Mouse (Mus musculus): ENCODE data around the gene Elavl3. TPM values are rescaled to one million over a fixed set of nuclear protein-coding genes. Genes with fewer than 3 reads are reported as not detected.
"Not testable (repeated sequence)": the region's sequence is repeated elsewhere in the genome, so short reads cannot be mapped to it uniquely, and the experiment has no call there.

The Elavl3 gene
- polyA plus RNA-seq, 1 experiment, result 1.1 TPM

- 96% methylated on average over 6 of the region's 6 CpGs for WGBS
- no peak for TF ChIP-seq POLR2A (IDR thresholded peaks at IDR 0.05; ENCODE audit: borderline replicate concordance, control insufficient read depth, low read depth, low read length)
- TF ChIP-seq CTCF (IDR thresholded peaks at IDR 0.05; ENCODE audit: control insufficient read depth, insufficient read depth, low read length), result no peak
- H3K4me3 ChIP-seq (replicated peaks; ENCODE audit: control insufficient read depth, low read depth, low read length), result peak overlapping the region; percentile 95
- peaks cover 2% of the 10 kb centered on the region; the same call in 1 of the 2 replicates for H3K4me1 ChIP-seq (ENCODE audit: control insufficient read depth, insufficient read depth, low read length)
- no peak overlapping the region for H3K27ac ChIP-seq (ENCODE audit: control insufficient read depth, insufficient read depth, low read depth, low read length, poor library complexity)
Measured at GRCm38 (mm10) chr9:22086012-22086411, 34.2 kb upstream of the Elavl3 start.

DNA sequence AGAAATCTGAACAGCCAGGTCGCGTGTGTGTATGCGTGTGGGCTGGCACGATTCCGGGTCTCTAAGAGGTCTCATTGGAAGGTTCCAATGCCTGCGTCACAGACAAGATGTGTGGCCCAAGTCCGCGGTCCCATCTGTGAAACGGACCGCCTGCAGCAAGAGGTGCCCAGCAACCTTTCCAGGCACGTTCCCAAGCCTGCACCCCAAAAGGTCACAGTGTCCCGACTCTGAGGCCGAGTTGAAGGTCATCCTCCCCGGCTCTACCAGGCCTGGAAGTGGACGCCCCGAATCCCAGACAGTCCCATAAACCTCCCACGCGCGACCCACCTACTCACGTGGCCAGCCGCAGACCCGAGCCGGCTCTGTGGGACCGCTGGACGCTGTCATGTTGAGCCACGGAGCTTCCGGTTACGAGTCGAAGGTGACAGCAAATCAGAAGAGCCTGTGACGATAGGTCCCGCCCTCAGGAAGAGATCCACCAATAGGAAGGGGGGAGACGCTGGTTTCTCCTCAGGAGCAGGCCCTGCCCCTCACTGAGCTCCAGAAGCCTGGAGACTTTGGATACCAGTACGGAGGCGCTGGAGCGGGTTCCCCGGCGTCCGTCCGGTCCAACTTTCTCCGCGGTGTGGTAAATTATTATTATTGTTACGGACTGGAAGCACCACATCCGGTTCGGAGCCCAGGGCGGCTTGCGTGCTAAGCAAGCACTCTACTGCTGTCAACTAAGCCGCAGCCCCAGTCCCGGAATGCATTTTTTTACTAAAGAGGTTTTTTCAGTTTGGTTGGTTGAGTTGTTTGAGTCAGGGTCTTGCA, 33.4 kb upstream of the Elavl3 start, which contains the start of gene Ecsit:
Gene Ecsit, minus strand, starts transcription at position 417 of the 813 bp plus-strand sequence.
- H3K27ac ChIP-seq (ENCODE audit: control insufficient read depth, insufficient read depth, low read depth, low read length, poor library complexity), result peak within 1 kb of the TSS; percentile 27
- H3K4me3 ChIP-seq (replicated peaks; ENCODE audit: control insufficient read depth, low read depth, low read length), result peak within 1 kb of the TSS; percentile 95
- WGBS, result under 1% methylated on average over 48 of the region's 48 CpGs
- TF ChIP-seq CTCF (IDR thresholded peaks at IDR 0.05; ENCODE audit: control insufficient read depth, insufficient read depth, low read length), result no peak
- peak; percentile 30; the same call in 1 of the 2 replicates for TF ChIP-seq POLR2A (IDR thresholded peaks at IDR 0.05; ENCODE audit: borderline replicate concordance, control insufficient read depth, low read depth, low read length)
- peaks cover 2% of the 10 kb centered on the region; the same call in 1 of the 2 replicates for H3K4me1 ChIP-seq (ENCODE audit: control insufficient read depth, insufficient read depth, low read length)

- no peak for TF ChIP-seq POLR2A (IDR thresholded peaks at IDR 0.05; ENCODE audit: borderline replicate concordance, control insufficient read depth, low read depth, low read length)
- TF ChIP-seq CTCF (IDR thresholded peaks at IDR 0.05; ENCODE audit: control insufficient read depth, insufficient read depth, low read length), result no peak
- H3K4me3 ChIP-seq (replicated peaks; ENCODE audit: control insufficient read depth, low read depth, low read length), result peak overlapping the region; percentile 95
- WGBS, result 18% methylated on average over 4 of the region's 4 CpGs
- H3K4me1 ChIP-seq (ENCODE audit: control insufficient read depth, insufficient read depth, low read length), result peaks cover 2% of the 10 kb centered on the region; the same call in 1 of the 2 replicates
- no peak overlapping the region for H3K27ac ChIP-seq (ENCODE audit: control insufficient read depth, insufficient read depth, low read depth, low read length, poor library complexity)
Measured at GRCm38 (mm10) chr9:22084667-22085021, 32.8 kb upstream of the Elavl3 start.

GRCm38 (mm10) chr9:22076223-22076622, 24.4 kb upstream of the Elavl3 start:
- Histone ChIP-seq H3K4me3 (replicated peaks; ENCODE audit: control insufficient read depth, low read depth, low read length) (no peak overlapping the region), H3K27ac (ENCODE audit: control insufficient read depth, insufficient read depth, low read depth, low read length, poor library complexity) (no peak overlapping the region), H3K4me1 (ENCODE audit: control insufficient read depth, insufficient read depth, low read length) (no peaks in the 10 kb centered on the region)
- TF ChIP-seq POLR2A (IDR thresholded peaks at IDR 0.05; ENCODE audit: borderline replicate concordance, control insufficient read depth, low read depth, low read length), result no peak
- no peak for TF ChIP-seq CTCF (IDR thresholded peaks at IDR 0.05; ENCODE audit: control insufficient read depth, insufficient read depth, low read length)
- 92% methylated on average over 23 of the region's 23 CpGs for WGBS

DNA sequence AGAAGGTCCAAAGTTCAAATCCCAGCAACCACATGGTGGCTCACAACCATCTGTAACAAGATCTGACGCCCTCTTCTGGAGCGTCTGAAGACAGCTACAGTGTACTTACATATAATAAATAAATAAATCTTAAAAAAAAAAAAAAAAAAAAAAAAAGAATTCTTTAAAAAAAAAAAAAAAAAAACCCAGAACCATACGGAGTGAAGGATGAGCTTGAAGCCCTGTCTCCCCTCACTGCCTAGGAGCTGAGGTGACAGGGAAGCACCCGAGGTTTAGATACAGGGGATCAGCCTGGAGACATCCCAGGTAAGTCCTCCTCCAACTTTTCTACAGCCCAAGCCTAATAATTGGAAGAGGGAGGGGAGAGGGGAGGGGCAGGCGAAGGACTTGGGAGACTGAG, 24.0 kb upstream of the Elavl3 start:
- not testable (repeated sequence) for H3K4me3 ChIP-seq (replicated peaks; ENCODE audit: control insufficient read depth, low read depth, low read length); H3K4me1 ChIP-seq (ENCODE audit: control insufficient read depth, insufficient read depth, low read length); H3K27ac ChIP-seq (ENCODE audit: control insufficient read depth, insufficient read depth, low read depth, low read length, poor library complexity)
- WGBS, result 78% methylated on average over 5 of the region's 5 CpGs

GRCm38 (mm10) chr9:22072276-22072675, 20.5 kb upstream of the Elavl3 start:
- Histone ChIP-seq H3K4me3 (replicated peaks; ENCODE audit: control insufficient read depth, low read depth, low read length) (no peak overlapping the region), H3K4me1 (ENCODE audit: control insufficient read depth, insufficient read depth, low read length) (no peaks in the 10 kb centered on the region; the same call in none of the 2 replicates), H3K27ac (ENCODE audit: control insufficient read depth, insufficient read depth, low read depth, low read length, poor library complexity) (no peak overlapping the region)
- 84% methylated on average over 4 of the region's 4 CpGs for WGBS
- no peak for TF ChIP-seq CTCF (IDR thresholded peaks at IDR 0.05; ENCODE audit: control insufficient read depth, insufficient read depth, low read length)
- TF ChIP-seq POLR2A (IDR thresholded peaks at IDR 0.05; ENCODE audit: borderline replicate concordance, control insufficient read depth, low read depth, low read length), result no peak

DNA sequence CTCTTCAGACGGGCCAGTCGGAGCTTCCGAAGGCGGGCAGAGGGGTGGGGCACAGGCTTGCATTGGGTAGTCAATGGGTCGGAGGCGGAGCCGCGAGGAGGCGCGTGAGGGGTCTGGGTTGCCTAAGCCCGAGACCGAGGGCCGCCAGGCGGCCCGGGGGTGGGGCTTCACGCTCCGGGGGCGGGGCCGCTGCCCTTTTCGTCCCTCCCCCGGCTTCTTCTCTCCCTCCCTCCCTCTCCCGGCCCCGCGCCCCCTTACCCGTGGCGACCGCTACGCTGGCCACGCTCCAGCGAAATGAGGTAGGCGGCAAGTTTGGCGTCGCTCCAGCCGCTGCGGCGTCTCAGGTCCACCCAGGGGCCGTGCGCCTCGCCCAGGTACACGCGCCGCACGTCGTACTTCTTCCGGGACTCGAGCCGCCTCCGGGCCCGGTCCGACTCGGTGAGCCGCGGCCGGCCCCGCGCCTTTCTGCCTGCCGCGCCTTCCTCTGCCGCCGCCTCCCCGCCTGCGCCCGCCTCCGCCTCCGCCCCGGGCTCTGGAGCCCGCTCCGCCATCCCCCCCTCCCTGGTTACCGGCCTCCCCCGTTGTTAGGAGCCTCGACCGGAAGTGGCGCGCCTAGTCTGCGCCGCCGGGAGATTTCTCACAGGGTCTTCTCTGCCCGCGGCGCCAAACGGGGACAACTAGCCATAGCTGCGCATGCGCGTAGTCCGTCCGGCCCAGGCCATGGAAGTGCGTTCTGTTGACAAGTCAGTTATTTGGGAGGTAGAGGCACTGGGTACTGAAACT, 19.2 kb upstream of the Elavl3 start, which contains the start of the genes Gm49318 and Zfp653:
Gene Gm49318, minus strand, starts transcription at position 469 of the 783 bp plus-strand sequence.
Gene Zfp653, minus strand, starts transcription at position 586 of the 783 bp plus-strand sequence.
- H3K4me3 ChIP-seq (replicated peaks; ENCODE audit: control insufficient read depth, low read depth, low read length), result peak within 1 kb of the TSS; percentile 92
- WGBS, result under 1% methylated on average over 75 of the region's 87 CpGs
- peak within 1 kb of the TSS; percentile 96 for H3K27ac ChIP-seq (ENCODE audit: control insufficient read depth, insufficient read depth, low read depth, low read length, poor library complexity)
- H3K4me1 ChIP-seq (ENCODE audit: control insufficient read depth, insufficient read depth, low read length), result no peaks in the 10 kb centered on the region; the same call in none of the 2 replicates
- TF ChIP-seq CTCF (IDR thresholded peaks at IDR 0.05; ENCODE audit: control insufficient read depth, insufficient read depth, low read length) (no peak), POLR2A (IDR thresholded peaks at IDR 0.05; ENCODE audit: borderline replicate concordance, control insufficient read depth, low read depth, low read length) (peak; percentile 10; the same call in 1 of the 2 replicates)
